Mouse (Mus musculus): ENCODE data around the gene Syt6.
A peak's percentile ranks its signal among the peaks of the same experiment; 100 is the strongest.
"Not testable (repeated sequence)": the region's sequence is repeated elsewhere in the genome, so short reads cannot be mapped to it uniquely, and the experiment has no call there.

Gene Syt6

DNA sequence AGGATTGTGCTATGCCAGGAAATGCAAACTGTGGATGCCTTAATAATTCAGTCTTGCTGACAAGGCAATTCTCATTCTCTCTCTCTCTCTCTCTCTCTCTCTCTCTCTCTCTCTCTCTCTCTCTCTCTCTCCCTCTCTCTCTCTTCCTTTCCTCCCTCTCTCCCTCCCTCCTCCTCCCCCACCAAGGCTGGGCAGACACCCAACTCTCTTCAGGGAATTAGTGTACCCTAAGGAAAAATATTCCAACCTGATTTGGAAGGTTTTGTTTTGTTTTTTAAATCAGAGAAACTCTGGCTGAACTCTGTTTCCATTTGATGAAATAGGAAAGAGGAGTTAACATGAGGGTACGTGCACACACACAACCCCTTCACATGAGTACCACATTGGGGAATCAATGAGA is 26.5 kb downstream of the Syt6 start:
- DNase-seq, result no peak

DNA sequence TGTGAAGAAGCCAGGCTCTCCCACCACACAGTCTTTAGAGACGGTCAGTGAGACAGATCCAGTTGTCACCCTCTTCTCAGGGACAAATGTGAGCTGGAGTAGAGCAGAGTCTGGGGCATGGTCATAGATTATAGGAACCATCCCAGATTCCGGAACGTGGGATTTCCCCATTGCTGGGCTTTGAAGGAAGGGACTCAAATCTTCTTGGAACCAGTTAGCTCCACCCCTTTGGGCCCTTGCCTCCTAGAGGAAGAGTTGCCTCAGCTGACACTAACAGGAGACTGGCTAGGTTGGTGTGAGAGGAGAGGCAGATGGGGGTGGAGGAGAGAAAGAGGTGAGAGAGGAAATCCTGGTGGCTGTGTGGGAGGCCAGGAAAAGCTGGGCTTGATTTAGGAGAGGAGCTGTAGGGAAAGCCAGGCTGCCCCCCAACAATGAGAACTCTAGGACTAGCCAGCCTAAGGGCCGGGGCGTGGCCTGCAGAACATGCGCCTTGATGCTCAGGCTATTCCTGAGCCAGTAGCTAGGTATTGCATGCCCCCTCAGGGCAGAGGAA is 31.1 kb downstream of the Syt6 start:
- no peak for DNase-seq

DNA sequence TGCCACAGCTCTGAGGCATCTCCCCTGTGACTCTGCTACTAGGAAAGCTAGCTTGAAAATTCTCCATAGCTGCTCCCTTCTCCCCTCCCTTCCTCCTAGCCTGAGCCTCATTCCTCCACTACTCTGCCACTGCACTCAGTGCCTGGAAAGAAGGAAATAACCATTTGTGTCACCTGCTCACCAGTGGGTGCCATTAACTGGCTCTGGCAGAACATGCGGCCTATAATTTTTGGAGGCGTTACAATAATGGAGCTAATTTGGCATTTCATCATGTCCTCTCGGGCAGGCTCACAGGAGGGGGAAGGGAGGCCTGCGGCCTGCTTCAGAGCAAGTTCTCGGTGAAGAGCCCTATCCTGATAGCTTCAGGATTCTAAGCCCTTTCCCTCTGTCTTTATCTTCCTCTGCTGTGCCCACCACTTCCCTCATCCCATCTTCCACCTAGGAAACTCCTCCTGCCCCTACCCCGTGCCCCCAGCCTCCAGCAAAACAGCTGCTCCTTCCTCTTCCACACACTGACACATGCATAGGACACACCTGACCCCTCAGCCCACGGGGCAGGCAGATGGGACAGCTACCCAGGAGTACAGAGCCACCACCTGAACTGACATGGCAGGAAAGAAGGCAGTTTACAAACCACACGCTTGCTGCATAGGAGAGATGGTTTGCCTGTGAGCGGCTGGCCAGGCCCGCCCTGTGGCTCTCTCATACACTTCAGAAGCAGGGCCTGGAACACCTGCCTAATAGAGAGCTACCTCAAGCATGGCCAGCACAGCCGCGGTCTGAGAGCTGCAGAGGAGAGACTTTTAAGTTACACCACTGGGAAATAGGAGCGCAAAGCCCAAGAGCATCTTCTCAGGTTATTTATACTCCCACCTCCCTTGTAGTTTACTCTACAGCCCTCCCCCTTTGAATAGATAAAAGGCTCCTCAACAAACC is 31.9 kb downstream of the Syt6 start:
- DNase-seq, result no peak

DNA sequence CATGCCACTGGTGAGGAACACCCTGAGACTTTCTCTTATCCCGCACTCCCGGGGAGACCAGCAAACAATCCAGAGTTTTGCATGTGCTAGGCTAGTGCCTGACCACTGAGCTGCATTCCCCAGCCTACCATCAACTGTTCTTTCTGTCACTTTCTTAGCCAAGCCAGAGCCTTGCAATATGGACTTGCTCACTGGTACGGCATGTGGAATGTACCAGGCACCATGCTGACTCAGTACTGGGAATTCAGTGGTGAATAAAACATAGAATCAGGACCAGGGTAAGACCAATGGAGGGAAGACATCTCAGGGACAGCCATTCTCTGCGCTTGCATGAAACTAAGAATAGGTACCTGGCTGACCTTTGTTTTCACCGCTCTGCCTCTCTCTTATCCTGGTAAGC is 35.2 kb downstream of the Syt6 start:
- no peak for DNase-seq

DNA sequence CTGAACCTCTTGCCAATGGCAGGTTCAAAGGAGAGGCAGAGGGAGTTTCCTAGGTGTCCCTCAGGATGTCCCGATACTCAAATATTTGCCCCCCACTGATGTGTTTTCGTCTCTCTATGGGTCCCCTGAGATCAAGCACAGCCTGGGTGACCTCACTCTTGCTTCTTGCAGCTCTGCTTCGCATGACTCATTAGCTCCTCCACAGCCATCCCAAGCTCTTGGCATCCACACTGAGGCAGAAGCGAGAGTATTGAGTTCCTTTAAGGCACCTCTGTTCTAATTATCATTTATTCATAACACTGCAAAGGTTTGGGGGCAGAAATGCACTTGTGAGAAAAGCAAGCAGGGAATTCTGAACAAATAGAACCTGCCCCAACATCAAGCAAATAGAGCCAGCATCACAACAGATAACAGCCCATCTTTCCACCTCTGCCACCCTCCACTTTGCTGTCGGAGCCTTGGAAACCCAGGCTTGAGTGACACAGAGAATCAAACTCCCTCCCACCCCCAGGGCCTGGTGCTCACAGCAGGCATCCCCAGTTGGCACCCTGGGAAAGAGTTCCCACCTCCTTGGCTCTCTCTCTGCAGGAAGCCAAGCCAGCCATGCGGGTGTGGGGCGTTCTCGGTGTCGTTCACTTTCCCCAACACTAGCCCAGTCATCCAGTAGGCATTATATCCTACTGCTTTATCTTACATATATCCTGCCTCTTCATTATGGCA is 37.8 kb downstream of the Syt6 start:
- DNase-seq, result peak; percentile 40

DNA sequence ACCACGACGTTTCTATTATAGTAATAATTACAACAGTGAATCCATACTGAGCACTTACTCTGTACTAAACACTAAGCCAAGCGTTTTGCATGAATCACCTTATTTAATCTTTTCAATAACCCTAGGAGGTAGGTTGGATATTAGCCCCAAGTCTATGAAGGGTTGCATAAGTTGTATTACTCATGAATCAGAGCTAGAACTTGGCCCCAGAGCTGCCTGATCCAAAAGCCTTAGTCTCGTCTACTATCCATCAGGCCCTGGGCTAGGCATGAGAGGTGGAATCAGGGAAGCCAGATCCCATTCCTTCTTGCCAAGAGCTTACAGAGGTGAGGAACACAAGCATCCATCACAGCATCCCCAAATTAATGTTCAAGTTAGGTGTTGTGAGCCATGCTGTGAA is 40.6 kb downstream of the Syt6 start:
- no peak for DNase-seq

DNA sequence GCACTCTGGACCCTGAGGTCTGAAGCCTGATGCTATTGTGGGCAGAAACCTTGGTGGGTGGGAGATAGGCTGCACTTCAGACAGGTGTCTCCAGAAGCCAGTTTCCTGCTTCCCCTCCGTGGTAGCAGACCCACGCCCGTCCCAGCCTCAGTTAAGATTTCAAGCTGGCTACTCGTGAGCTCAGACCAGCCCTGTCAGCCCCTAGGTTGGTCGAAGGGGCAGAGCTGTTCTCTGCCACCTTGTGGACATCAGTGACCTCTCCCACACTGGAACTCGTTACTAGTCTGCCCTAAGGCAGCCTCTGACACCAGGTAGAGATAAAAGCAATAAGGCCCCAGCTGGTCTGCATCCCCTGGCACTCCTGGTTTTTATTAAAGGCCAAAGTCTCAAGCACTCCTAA is 42.0 kb downstream of the Syt6 start:
- DNase-seq, result no peak

DNA sequence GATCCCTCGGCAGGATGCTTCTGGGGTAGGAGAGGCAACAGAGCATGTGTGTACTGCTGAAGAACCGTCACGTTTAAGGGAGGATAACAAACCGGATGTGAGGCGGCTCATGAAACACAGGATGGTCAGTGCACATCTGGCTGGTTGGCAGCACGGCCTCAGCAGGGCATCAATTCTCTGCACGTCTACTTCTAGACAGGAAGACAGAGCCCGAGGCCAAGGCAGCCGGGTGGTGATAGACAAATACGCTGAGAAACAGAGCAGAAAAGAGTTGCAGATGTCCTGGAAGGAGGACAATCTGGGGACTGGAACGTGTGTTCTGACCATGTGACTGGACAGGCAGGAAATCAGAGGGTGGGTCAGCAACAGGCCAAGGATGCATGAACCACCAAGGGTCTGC is 45.1 kb downstream of the Syt6 start:
- no peak for DNase-seq

DNA sequence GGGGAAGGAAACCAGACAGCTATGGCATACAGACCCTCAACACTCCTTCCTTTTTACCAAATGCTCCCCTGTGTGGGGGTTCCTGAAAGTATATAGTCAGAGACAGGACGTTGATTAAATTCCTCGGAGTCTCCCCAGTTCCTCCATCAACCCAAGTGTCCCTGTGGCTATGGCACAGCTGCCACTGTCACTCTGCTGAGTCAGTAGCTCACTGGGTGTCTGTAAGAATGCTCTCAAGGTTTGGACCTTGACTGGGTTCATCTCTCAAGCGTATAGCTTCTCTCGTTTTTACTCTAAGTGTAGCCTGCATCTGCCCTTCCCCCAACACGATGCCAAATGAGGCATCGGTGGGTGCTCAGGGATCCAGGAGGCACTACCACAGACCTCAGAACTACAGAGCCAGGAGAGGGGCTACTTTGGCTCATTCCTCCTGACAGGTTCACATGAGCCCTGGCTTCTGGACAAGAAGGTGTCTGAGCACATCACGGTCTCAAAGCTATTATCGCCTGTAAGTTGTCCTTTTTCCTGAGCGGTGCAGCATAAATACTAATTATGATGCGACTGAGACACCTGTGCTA is 49.0 kb downstream of the Syt6 start:
- DNase-seq, result no peak

DNA sequence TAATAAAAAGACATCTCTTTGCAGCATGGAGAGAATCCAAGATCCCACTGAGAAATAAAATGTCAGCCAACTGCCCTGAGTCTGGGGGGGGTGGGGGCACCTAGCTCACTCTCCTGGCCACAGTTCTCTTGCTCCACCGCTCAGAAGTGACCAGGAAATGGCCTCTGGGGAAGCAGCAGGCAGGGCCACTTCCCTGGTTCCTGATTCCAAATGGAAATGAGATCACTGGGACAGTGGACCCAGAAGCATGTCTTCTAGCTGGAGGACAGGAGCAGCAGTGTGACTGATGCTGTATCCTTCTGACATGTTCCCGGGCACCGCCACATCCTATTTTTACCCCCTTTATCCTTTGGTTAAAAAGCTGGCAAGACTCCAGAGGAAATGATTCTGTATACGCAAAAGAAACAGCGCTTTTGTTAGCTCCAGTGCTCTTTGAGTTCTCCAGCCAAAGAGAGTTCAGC is 49.6 kb downstream of the Syt6 start:
- no peak for DNase-seq

DNA sequence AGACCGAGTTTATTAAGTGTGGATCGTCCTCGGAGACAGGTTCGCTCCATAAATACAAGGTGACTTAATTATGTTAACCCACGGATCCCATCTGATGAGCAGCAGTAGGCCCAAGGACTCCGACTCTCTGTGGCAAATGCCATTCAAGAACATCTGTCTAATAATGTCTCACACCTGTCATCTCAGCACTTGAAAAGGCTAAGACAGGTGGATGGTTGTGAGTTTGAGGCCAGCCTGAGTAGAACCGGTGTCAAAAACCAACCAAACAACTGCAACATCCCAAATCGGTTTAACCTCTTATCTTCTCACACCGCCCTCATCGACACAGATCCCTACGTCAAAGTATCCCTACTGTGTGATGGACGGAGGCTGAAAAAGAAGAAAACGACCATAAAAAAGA is 50.1 kb downstream of the Syt6 start:
- DNase-seq, result no peak

DNA sequence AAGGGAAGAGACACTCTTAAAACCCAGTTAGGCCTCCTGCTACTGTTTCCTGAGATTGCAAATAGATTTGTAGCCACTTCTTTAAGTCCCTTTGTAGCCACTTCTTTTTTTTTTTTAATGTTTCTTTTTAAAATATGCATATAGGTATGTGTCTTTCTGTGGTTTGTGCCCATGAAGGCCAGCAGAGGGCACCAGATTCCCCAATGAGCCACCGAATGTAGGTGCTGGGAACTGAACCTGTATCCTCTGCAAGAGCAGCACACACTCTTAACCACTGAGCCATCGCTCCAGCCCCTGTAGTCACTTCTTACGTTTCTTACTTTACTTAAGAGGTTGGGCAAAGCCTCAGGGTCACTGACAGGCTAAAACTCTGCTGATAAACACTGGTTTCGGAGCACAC is 51.5 kb downstream of the Syt6 start:
- no peak for DNase-seq

DNA sequence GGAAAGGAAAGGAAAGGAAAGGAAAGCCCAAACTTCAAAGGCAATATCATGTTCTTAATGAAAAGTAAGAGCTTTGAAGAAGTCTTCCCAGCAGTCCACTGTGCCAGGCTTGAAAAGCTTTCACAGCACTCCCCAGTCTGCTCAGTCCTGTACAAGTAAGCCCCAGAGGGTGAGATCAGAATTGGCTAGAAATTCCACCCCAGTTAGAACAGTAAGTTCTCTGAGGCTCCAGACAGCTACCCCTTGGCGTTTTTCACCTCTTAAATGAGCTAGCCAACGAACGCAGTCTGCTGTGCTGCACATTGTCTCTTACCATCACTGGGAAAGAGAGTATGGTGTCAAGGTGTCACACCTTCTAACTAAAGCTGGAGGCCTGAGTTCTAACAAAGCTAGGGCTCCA is 52.6 kb downstream of the Syt6 start:
- DNase-seq, result no peak

DNA sequence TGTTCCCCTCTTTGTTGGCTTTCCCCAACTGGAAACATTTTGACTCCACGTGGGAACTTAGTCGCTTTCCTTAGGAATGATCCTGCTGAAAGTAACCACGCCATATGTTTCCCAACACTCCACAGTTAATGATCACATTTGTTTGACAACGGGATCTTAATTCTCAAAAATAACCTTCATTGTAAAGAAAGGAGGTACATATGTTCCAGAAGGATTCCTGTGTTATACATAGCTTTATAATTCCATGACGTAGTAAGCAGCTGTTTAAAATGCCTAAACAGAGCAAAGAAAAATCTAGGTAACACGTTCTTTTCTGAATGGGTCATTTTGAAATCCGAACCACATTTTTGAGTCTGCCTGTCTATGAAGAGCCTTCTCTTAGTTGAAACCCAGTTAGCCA is 58.1 kb downstream of the Syt6 start:
- DNase-seq, result no peak

DNA sequence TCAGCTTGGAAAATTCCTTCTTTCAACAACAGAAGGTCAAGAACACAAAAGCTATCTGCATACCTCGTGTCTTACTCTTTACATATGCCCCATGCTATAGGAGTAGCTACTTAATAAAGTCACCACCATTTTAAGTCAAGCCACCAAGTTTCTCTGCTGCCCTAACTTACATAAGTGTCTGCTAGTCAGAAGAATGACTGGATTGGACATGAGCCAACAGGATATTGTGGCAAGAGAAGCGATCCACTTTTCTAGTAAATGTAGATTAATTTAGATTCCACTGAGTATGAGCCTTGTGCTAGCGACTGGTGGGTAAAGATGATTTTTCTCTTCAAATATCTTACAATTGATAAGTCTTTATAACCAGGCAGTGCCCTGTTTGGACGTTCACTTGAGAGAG is 58.8 kb downstream of the Syt6 start:
- no peak for DNase-seq

DNA sequence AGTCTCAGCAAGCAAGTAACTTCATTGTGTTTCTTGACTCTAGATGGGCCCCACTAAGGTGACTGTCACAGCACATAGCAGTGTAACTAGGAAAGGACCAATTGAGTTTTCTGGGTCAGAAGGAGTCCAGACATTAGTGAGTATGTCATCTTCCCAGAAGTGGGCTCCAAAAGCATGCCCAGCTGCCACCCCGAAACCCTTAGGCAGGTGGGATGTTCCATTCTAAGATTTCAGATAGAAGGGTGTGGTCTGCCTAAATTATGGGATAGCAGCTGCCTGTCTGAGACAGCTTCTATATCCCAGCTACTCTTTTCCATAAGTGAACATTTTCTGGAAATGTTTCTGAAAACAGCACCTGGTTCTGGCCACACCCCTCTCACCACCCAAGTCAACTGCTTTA is 59.2 kb downstream of the Syt6 start:
- DNase-seq, result no peak

DNA sequence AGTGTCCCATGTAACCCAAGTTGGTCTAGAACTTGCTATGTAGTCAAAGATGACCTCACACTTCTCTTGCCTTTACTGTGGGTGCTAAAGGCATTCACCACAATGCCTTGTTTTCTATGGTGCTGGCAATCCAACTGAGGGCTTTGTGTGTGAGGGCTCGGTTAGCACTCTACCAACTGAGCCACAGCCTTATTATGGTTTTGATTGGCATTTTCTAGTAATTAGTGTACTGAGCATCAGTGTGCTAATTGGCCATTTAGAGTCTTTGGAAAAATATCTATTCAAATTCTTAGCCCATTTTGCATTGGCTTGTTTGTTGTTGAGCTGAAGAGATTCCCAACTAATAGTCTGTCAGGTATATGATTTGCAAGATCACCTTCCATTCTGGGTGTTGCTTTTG is 62.6 kb downstream of the Syt6 start:
- DNase-seq, result no peak

DNA sequence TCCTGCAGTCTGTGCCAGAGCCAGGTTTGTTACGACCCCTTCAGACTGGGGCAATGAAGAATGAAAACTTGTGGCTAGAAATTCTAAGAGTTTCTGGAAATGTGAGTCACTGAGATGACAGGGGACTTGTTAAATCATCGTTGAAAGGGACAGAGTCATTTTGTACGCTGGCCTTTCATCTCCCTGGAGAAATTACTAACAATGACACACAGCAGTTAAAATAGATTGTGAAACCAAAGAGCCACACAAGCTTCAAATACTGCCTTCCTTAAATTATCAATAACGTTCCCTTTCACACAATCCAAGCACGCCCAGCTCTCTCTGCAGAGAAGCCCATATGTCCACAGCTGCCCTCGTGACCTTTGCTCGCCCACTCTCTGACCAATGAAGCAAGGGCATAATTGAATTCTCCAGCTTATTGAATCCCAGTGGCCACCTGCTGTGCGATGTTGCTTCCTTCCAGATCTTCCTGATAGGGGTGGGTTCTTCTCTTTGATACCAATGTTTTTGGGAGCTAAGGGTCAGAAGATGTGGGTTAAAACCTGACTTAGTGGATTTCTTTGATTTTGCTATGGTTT is 65.3 kb downstream of the Syt6 start:
- no peak for DNase-seq

DNA sequence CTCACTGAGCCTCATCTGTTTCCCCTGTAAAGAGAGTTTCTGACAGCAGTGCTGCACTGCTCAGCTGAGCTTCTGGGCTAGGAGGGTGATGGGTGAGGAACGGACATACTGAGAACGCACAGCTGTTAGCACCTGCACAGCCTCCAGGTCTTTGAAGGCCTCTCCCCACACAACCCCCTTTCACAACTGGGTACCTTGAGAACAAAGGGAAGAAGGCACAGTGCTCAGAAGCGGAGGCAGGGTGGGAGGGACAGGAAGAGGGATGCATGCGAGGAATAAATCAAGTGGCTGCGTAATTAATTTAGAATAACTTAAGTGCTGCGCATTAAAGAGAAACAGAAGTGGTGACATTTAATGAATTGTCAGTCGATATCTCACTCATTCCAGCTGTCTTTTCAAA is 66.3 kb downstream of the Syt6 start:
- DNase-seq, result no peak

DNA sequence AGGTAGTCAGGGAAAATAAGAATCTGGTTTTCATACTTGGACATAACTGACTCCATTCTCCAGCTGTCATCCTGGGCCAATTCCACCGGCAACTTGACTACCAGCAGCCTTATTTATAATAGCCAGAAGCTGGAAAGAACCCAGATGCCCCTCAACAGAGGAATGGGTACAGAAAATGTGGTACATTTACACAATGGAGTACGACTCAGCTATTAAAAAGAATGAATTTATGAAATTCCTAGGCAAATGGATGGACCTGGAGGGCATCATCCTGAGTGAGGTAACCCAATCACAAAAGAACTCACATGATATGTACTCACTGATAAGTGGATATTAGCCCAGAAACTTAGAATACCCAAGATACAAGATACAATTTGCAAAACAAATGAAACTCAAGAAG is 70.9 kb downstream of the Syt6 start, which contains the start of gene Atg4a-ps:
Atg4a-ps (minus strand) TSS at position 101 of the 400 bp plus-strand sequence.
- DNase-seq, result not testable (repeated sequence)

DNA sequence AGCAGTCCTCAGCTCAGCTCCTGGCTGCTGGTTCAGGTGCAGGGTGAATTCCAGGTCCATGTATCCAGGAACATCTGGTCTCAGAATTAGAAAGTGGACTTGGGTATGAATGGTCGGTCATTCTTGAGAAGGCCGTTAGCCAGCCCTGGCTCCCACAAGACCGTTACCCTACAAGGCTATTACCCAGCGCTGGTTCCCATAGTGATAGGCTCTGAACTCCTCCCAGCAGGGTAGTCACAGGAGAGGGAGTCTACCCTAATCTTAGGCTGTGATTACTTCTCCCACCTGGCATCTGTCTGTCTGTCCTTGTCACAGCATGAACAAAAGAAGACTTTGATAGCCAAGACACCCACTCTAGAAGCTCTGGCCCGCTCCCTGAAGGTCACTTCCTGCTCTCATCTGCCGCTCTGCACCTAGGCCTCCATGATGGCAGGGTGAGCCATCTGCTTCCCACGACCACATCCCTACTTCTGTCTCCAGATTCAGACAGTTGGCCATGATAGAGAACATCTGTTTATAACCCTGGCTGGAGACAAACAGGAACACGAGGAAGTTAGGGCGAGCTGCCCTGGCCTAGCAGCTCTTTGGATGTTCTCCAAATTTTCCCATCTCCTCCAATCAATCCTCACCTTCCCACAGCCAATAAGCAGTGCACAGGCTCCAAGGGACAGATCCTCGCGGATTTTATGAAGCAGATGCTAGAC is 72.3 kb downstream of the Syt6 start:
- DNase-seq, result no peak

DNA sequence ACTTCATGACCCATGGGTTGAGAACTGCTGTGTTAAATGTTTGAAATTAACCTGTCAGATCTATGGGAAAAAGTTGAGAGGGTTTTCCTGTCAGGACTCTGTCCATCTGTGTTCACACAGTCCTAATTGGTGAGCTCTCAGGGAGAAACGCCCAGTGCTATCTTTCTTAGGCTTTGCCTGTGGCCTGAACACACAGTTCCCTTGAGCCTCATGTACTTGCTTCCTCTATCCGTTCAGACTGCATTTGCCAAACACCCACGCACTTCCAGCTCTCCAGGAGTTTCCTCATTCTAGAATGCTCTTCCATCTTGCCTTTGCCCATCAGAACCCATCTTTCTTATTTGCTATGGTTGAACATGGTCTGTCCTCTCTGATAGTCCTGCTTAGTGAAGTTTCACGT is 73.5 kb downstream of the Syt6 start:
- no peak for DNase-seq

DNA sequence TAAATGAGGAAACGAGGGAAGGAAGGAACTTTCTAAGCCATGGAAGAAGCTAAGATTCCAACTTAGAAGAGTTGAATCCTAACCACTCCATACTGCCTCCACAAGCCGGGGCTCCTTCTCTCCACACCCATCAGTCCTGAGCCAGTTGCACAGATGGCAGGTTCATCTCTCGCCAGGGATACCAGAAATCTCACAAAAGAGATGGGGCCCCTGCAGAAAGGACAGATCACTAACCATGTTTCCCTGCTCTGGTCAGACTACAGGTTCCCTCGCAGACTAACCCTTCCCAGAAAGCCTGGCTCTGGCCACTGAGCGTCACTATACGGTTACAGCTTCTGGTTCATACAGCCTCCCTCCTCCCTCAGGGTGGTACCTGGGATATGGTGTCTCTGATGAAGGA is 74.7 kb downstream of the Syt6 start:
- DNase-seq, result no peak
